Comparison of ENCODE assay signal across 16 mouse cellular contexts in genomic region chr4:89043982-89044381, GRCm38 (mm10).
A peak's percentile ranks its signal among the peaks of the same experiment; 100 is the strongest.
DNase-seq lines count a peak whose midpoint lies in the region; ATAC-seq lines count a peak whose summit lies in the region.
"Had no signal": no experiment of that assay in that cellular context is flagged by ENCODE, and none has a peak within 500 bp of the region (broad histone marks: within the 10 kb centered on the region; RNA-seq: fewer than 3 reads in every experiment).

No protein-coding gene starts in this region.

- no peak overlapping the region for H3K4me3 ChIP-seq in heart, embryonic 10.5 days
- H3K4me3 ChIP-seq in midbrain, embryonic 10.5 days: no peak overlapping the region
- H3K4me3 ChIP-seq: forebrain, embryonic 15.5 days had no signal

- peak; percentile 87 to 94 for ATAC-seq in hematopoietic stem cell, adult 5-6 weeks (replicated peaks in 1 of 2; ENCODE audit: insufficient read depth in 1 of 2, low FRiP score in 2 of 2, low TSS enrichment in 1 of 2, low read depth in 1 of 2, poor library complexity in 2 of 2, severe bottlenecking in 2 of 2)
- ATAC-seq in megakaryocyte, adult 5-6 weeks (ENCODE audit: poor library complexity, severe bottlenecking): peak; percentile 78
- ATAC-seq: forebrain, embryonic 15.5 days; Patski had no signal

- peak; percentile 81 for DNase-seq in heart, embryonic 10.5 days (ENCODE audit: low spot score)
- no peak for DNase-seq in heart, adult 11 months
- DNase-seq in MEL-GATA-1-ER (ENCODE audit: extremely low read depth, low read depth): peak; percentile 99
- no peak for DNase-seq in adrenal gland, adult 18-20 months (ENCODE audit: low spot score in 2 of 2)
- DNase-seq in midbrain, embryonic 10.5 days (ENCODE audit: low spot score): no peak
- no peak for DNase-seq in layer of hippocampus, adult 18-20 months (ENCODE audit: low spot score in 2 of 2)
- DNase-seq: adrenal gland, adult 8-10 months; cerebellum, postnatal 36 days; gastrocnemius, postnatal 10 days; kidney, postnatal 14 days; lung, adult 2 months; right cerebral cortex, postnatal 4 days had no signal

- 15% methylated on average over 1 of the region's 1 CpGs for WGBS in heart, embryonic 10.5 days
- WGBS in midbrain, embryonic 10.5 days: 78% methylated on average over 1 of the region's 1 CpGs

- H3K27ac ChIP-seq in heart, embryonic 10.5 days: no peak overlapping the region
- H3K27ac ChIP-seq in midbrain, embryonic 10.5 days (replicated peaks): no peak overlapping the region
- H3K27ac ChIP-seq: forebrain, embryonic 15.5 days had no signal

- no peaks in the 10 kb centered on the region for H3K27me3 ChIP-seq in heart, embryonic 10.5 days (ENCODE audit: insufficient read depth, poor library complexity, severe bottlenecking)
- no peaks in the 10 kb centered on the region for H3K27me3 ChIP-seq in midbrain, embryonic 10.5 days (ENCODE audit: low read depth, poor library complexity, severe bottlenecking)
- H3K27me3 ChIP-seq: forebrain, embryonic 15.5 days; Patski had no signal

- H3K9me3 ChIP-seq in heart, embryonic 10.5 days: no peaks in the 10 kb centered on the region
- no peaks in the 10 kb centered on the region for H3K9me3 ChIP-seq in midbrain, embryonic 10.5 days (replicated peaks)
- H3K9me3 ChIP-seq: forebrain, embryonic 15.5 days had no signal

- no peaks in the 10 kb centered on the region for H3K36me3 ChIP-seq in heart, embryonic 10.5 days
- H3K36me3 ChIP-seq in midbrain, embryonic 10.5 days: no peaks in the 10 kb centered on the region
- H3K36me3 ChIP-seq: forebrain, embryonic 15.5 days had no signal

- peaks cover 5% of the 10 kb centered on the region for H3K4me1 ChIP-seq in heart, embryonic 10.5 days
- no peaks in the 10 kb centered on the region for H3K4me1 ChIP-seq in midbrain, embryonic 10.5 days
- H3K4me1 ChIP-seq: forebrain, embryonic 15.5 days had no signal

Comparison
In these comparisons a context has a peak if more than half of its experiments do, and no peak if none do; other contexts are left out.
1. DNase-seq: peak in heart, embryonic 10.5 days (single experiment) and MEL-GATA-1-ER (single experiment); none in heart, adult 11 months (single experiment), adrenal gland, adult 18-20 months (0 of 2), midbrain, embryonic 10.5 days (single experiment) and layer of hippocampus, adult 18-20 months (0 of 2).